Mouse (Mus musculus) cerebellum, adult 2 months (tissue): Measurements from ENCODE around the gene Smarcd1.

Source experiments
- CTCF ChIP-seq: fragments of 200-500 bp; IDR thresholded peaks from 2 replicates; pipeline ENCODE4 v1.5.1; 2011; ENCODE audit warnings: low read depth, mild to moderate bottlenecking, control low read depth, low read length, moderate library complexity, borderline replicate concordance; ENCODE audit not compliant: insufficient read depth
- POLR2A ChIP-seq: fragments of 200-500 bp; IDR thresholded peaks from 2 replicates; pipeline ENCODE4 v1.6.1; 2011; ENCODE audit warnings: low read length, control low read depth, borderline replicate concordance; ENCODE audit not compliant: insufficient read depth

DNA sequence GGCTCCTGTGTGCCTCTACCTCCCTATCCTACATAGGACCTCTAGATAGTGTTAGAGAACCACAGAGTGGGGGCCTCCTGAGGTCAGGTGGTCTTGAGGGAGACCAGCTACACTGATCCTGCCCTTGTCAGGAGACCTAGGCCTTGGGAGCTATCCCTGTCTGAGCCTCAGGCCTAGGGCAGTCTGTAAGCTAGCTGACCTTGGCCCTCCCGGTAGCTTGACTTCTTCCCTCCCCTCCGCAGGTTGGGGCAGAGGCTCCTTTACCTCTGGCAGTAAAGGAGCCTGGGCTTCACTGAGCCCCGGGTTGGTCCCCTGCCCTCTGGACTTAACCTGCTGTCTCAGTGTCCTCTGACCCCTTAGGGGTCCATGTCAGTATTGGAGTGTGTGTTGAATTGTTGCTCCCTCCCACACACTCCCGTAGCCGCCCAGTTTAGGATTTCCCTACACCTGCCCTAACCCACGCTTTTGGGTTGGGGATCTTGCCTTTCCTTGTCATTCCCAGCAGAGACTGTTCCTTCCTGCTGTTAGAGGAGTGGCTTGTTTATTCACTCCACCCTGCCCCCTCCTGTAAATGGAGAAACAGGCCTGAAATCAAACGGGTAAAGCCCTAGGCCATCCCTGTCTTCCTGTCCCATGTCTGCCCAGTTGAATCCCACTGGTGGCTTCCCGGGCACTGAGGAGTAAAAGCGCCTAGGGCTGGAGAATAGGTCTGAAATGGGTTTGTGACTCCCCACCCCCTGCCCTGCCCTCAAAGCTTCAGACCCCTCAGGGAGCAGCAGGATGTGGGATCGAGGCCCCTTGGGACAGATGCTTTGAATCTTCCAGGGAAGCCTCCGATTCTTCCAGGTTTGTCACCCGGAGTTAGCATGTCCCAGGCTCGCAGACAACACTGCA, 11.0 kb downstream of the Smarcd1 start:
- TF ChIP-seq CTCF (no peak), POLR2A (no peak)
